Mouse (Mus musculus) CH12.LX (cell line): ENCODE measurements around the gene Xylt1. TPM values are rescaled to one million over a fixed set of nuclear protein-coding genes. Genes with fewer than 3 reads are reported as not detected.

ENCODE experiments used
- DNase-seq: peaks from one replicate; pipeline ENCODE4 v3.0.0-alpha.2; 2013; ENCODE audit errors: extremely low read depth
- H3K27ac ChIP-seq: 2 replicates; pipeline ENCODE4 v1.5.1; 2012; ENCODE audit warnings: low read depth, mild to moderate bottlenecking, control low read depth, moderate library complexity; ENCODE audit not compliant: insufficient read depth
- H3K27me3 ChIP-seq: replicated peaks from 2 replicates; pipeline ENCODE3; 2012; ENCODE audit warnings: inconsistent platforms
- H3K36me3 ChIP-seq, 2 experiments: replicated peaks in 1 of 2; 2 replicates each; pipeline versions ENCODE3 to v1.6.1; 2012; ENCODE audit warnings: inconsistent platforms in 1 of 2, low read length in 1 of 2, mild to moderate bottlenecking in 1 of 2, mixed read lengths in 1 of 2, moderate library complexity in 1 of 2; ENCODE audit not compliant: control insufficient read depth in 1 of 2, insufficient read depth in 1 of 2
- H3K4me1 ChIP-seq, 2 experiments: 2 replicates each; pipeline ENCODE4 v1.6.1; 2012; ENCODE audit warnings: inconsistent platforms in 1 of 2, moderate library complexity in 1 of 2; ENCODE audit not compliant: insufficient read depth in 2 of 2, control insufficient read depth in 1 of 2
- H3K4me2 ChIP-seq: 2 replicates; pipeline ENCODE4 v1.6.1; 2012; ENCODE audit warnings: low read depth, mild to moderate bottlenecking, control low read depth; ENCODE audit not compliant: poor library complexity, insufficient read depth, severe bottlenecking
- H3K4me3 ChIP-seq, 3 experiments: fragments of 150-350 bp in 1 of 3; sonication (generic) in 1 of 3; replicated peaks in 1 of 3; 2 replicates each; pipeline versions ENCODE3 to v1.5.1; 2011 to 2012; ENCODE audit warnings: low read depth in 2 of 3, low read length in 2 of 3, mild to moderate bottlenecking in 2 of 3, moderate library complexity in 2 of 3, control low read depth in 1 of 3, improper control_type of control experiment in 1 of 3, inconsistent platforms in 1 of 3, mixed read lengths in 1 of 3; ENCODE audit not compliant: poor library complexity in 1 of 3
- H3K79me2 ChIP-seq: replicated peaks from 2 replicates; pipeline ENCODE4 v1.6.1; 2012; ENCODE audit warnings: mild to moderate bottlenecking, moderate library complexity; ENCODE audit not compliant: control insufficient read depth, poor library complexity, insufficient read depth, severe bottlenecking; ENCODE audit errors: extremely low read depth
- H3K9ac ChIP-seq: 2 replicates; pipeline ENCODE4 v1.6.1; 2012; ENCODE audit warnings: low read depth, mild to moderate bottlenecking, control low read depth, moderate library complexity; ENCODE audit not compliant: insufficient read depth
- H3K9me3 ChIP-seq: replicated peaks from 2 replicates; pipeline ENCODE3; 2012; ENCODE audit warnings: low read length, inconsistent platforms, mixed read lengths
- CTCF ChIP-seq, 2 experiments: IDR thresholded peaks in 1 of 2; conservative IDR thresholded peaks in 1 of 2; 2 replicates each; pipeline ENCODE4 v1.5.1; 2011 to 2012; ENCODE audit warnings: low read depth in 2 of 2, low read length in 2 of 2, improper control_type of control experiment in 1 of 2, inconsistent platforms in 1 of 2, mild to moderate bottlenecking in 1 of 2, moderate library complexity in 1 of 2
- ELF1 ChIP-seq: IDR thresholded peaks from 2 replicates; pipeline ENCODE4 v1.6.1; 2014; ENCODE audit warnings: low read depth, mild to moderate bottlenecking, inconsistent platforms, low read length, improper control_type of control experiment
- ETS1 ChIP-seq: conservative IDR thresholded peaks from 2 replicates; pipeline ENCODE4 v1.6.1; 2012; ENCODE audit warnings: low read depth, mild to moderate bottlenecking, inconsistent platforms, low read length, improper control_type of control experiment, moderate library complexity
- GABPA ChIP-seq: IDR thresholded peaks from 2 replicates; pipeline ENCODE4 v1.6.1; 2012; ENCODE audit warnings: low read depth, low read length, improper control_type of control experiment, inconsistent platforms; ENCODE audit not compliant: insufficient replicate concordance
- HCFC1 ChIP-seq: IDR thresholded peaks from 2 replicates; pipeline ENCODE4 v1.6.1; 2012; ENCODE audit warnings: low read depth, mild to moderate bottlenecking, inconsistent platforms, low read length, improper control_type of control experiment
- JUND ChIP-seq: conservative IDR thresholded peaks from 2 replicates; pipeline ENCODE4 v1.6.1; 2011; ENCODE audit warnings: low read depth, low read length, improper control_type of control experiment
- MYC ChIP-seq: IDR thresholded peaks from 2 replicates; pipeline ENCODE4 v1.6.1; 2011; ENCODE audit warnings: low read depth, mild to moderate bottlenecking, improper control_type of control experiment, low read length
- RAD21 ChIP-seq: IDR thresholded peaks from 2 replicates; pipeline ENCODE4 v1.6.1; 2011; ENCODE audit warnings: low read depth, mild to moderate bottlenecking, low read length, improper control_type of control experiment, moderate library complexity
- SIN3A ChIP-seq: IDR thresholded peaks from 2 replicates; pipeline ENCODE4 v1.6.1; 2012; ENCODE audit warnings: low read length, improper control_type of control experiment, inconsistent platforms
- SMC3 ChIP-seq: IDR thresholded peaks from 2 replicates; pipeline ENCODE4 v1.6.1; 2011; ENCODE audit warnings: low read depth, low read length, improper control_type of control experiment
- UBTF ChIP-seq: IDR thresholded peaks from 2 replicates; pipeline ENCODE4 v1.6.1; 2012; ENCODE audit warnings: low read depth, mild to moderate bottlenecking, inconsistent platforms, low read length, improper control_type of control experiment, moderate library complexity
- USF2 ChIP-seq: conservative IDR thresholded peaks from 2 replicates; pipeline ENCODE4 v1.6.1; 2011; ENCODE audit warnings: low read depth, low read length, improper control_type of control experiment
- ZNF384 ChIP-seq: IDR thresholded peaks from 2 replicates; pipeline ENCODE4 v1.6.1; 2012; ENCODE audit warnings: low read depth, low read length, improper control_type of control experiment, inconsistent platforms
- dilution Hi-C: fragments of 300-500 bp; cut with MboI; formaldehyde crosslinking; loops from 2 replicates; pipeline ENCODE4 v1.14.3; 2020; ENCODE audit warnings: low sequenced_read_pairs; ENCODE audit not compliant: extremely low pct_unique_long_range_greater_than_20kb, extremely low pct_ligation_motif_present
- in situ Hi-C: fragments of 300-500 bp; cut with MboI; formaldehyde crosslinking; loops from 3 replicates; pipeline ENCODE4 v1.14.3; 2019; ENCODE audit warnings: low sequenced_read_pairs, low pct_ligation_motif_present, low pct_unique_long_range_greater_than_20kb, mixed read lengths
- polyA plus RNA-seq: library from polyadenylated mRNA; unstranded; fragments of >175 nt; gene quantifications from 2 replicates; pipeline ENCODE4 v1.2.1, GENCODE M21; 2012; ENCODE audit warnings: low read depth; ENCODE audit not compliant: insufficient read length
- total RNA-seq, 2 experiments: library from RNA; depleted of rRNA; stranded (reverse); fragments of 300-350 nt in 1 of 2; fragments of >200 nt in 1 of 2; gene quantifications; 2 replicates each; pipeline ENCODE4 v1.2.3; 2012 to 2014

Xylt1 gene
- total and polyA plus RNA-seq, 3 experiments = 0.38 to 0.84 (median 0.38) TPM

- Histone ChIP-seq H3K4me1 (no peaks in the 10 kb centered on the region), H3K27ac (no peak overlapping the region), H3K36me3 (no peaks in the 10 kb centered on the region), H3K9ac (no peak overlapping the region), H3K4me2 (no peak overlapping the region), H3K4me3 (no peak overlapping the region), H3K79me2 (no peaks in the 10 kb centered on the region), H3K27me3 (no peaks in the 10 kb centered on the region), H3K9me3 (no peaks in the 10 kb centered on the region)
- dilution Hi-C loops (no loop called here), in situ Hi-C loops (loop anchor here (25.0 kb wide), 1 partner anchor 500 kb away; no protein-coding TSS in a partner anchor)
- peak in 1 of 2 experiments; percentile 56; a peak in 2 of 4 replicates for TF ChIP-seq CTCF (conservative IDR thresholded peaks at IDR 0.05 in 1 of 2, IDR thresholded peaks at IDR 0.05 in 1 of 2; ENCODE audit: low read depth in 2 of 2, low read length in 2 of 2)
- TF ChIP-seq SIN3A = no peak
- peak; percentile 52 for TF ChIP-seq RAD21
- TF ChIP-seq SMC3 = peak; percentile 60
- TF ChIP-seq MYC = no peak
- TF ChIP-seq ZNF384 = no peak
- DNase-seq = no peak
Observed at GRCm38 (mm10) chr7:117362493-117362892, 18.3 kb upstream of the Xylt1 start.

GRCm38 (mm10) chr7:117368647-117369289 lies 12.0 kb upstream of the Xylt1 start:
- TF ChIP-seq JUND = no peak
- dilution Hi-C loops (no loop called here), in situ Hi-C loops (loop anchor here (25.0 kb wide), 1 partner anchor 494 kb away; no protein-coding TSS in a partner anchor)
- Histone ChIP-seq H3K4me2 (no peak overlapping the region), H3K4me1 (peaks cover 0 to 8% of the 10 kb centered on the region in 2 experiments; a peak in 1 of 4 replicates), H3K27me3 (no peaks in the 10 kb centered on the region), H3K79me2 (no peaks in the 10 kb centered on the region), H3K9ac (no peak overlapping the region), H3K27ac (no peak overlapping the region), H3K36me3 (no peaks in the 10 kb centered on the region), H3K4me3 (no peak overlapping the region), H3K9me3 (no peaks in the 10 kb centered on the region)
- no peak for DNase-seq

- TF ChIP-seq ETS1 = no peak
- no peak for TF ChIP-seq UBTF
- no peak for TF ChIP-seq RAD21
- no peak for TF ChIP-seq GABPA
- TF ChIP-seq ELF1 = no peak
- no peak for TF ChIP-seq USF2
- no peak for TF ChIP-seq HCFC1
- peaks cover 0 to 8% of the 10 kb centered on the region in 2 experiments; a peak in 1 of 4 replicates for H3K4me1 ChIP-seq
- H3K4me2 ChIP-seq = no peak overlapping the region
- no peaks in the 10 kb centered on the region for H3K27me3 ChIP-seq
- H3K36me3 ChIP-seq = no peaks in the 10 kb centered on the region
- in situ Hi-C loops (loop anchor here (25.0 kb wide), 1 partner anchor 493 kb away; no protein-coding TSS in a partner anchor), dilution Hi-C loops (no loop called here)
- H3K4me3 ChIP-seq = no peak overlapping the region
- peaks cover 5% of the 10 kb centered on the region for H3K9me3 ChIP-seq
- no peak for DNase-seq
- no peaks in the 10 kb centered on the region for H3K79me2 ChIP-seq
- H3K27ac ChIP-seq = no peak overlapping the region
- no peak overlapping the region for H3K9ac ChIP-seq
Observed at GRCm38 (mm10) chr7:117369290-117369941, 11.4 kb upstream of the Xylt1 start.
